Mouse (Mus musculus): Measurements from ENCODE around the gene Wfikkn1. TPM values are rescaled to one million over a fixed set of nuclear protein-coding genes. Genes with fewer than 3 reads are reported as not detected.

Wfikkn1 gene
- polyA plus RNA-seq, 1 experiment from 2014 or later: 0.83 TPM

DNA sequence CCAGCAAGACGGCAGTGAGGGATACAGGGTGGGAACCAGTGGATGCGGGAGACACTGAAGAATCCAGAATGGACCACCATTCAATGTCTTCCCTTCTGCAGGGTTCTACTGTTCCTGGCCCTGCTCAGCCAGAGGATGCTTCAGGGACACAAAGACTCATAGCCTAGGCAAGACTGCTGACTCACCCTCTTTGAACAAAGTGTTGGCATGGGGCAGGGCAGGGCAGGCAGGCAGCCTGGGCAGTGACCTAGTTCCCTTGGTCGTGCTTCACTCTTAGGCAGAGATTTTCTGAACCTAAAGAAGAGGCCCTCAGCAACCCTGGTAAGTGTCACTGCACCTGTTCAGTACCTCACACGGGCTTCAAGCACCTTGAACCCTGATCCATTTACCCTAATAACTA, 31.2 kb upstream of the Wfikkn1 start:
- 86% methylated on average over 4 of the region's 4 CpGs for WGBS
- no peak for ATAC-seq (ENCODE audit: insufficient number of reproducible peaks, low FRiP score, low TSS enrichment, low read depth)
- H3K9me3 ChIP-seq (replicated peaks): no peaks in the 10 kb centered on the region

DNA sequence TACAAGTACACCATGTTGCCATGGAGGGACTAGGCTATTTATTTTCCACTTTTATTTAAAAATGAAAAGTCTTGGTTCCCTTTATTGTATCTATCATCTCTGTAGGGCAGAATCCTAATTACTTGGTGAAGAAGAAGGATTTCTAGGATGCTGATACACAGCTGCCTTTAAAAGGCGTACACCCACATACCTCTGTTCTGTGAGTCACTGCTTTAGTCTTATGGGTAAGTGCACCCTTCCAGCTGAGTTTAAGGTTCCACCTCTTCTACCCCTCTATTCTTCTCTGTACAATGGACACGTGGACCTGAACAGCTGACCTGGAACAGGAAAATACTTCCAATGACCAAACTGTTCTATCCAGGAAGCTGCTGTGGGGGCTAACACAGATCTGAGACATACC, 27.0 kb upstream of the Wfikkn1 start:
- H3K9ac ChIP-seq: no peak overlapping the region
- no peaks in the 10 kb centered on the region for H3K9me3 ChIP-seq (replicated peaks)
- no peak for ATAC-seq (ENCODE audit: insufficient number of reproducible peaks, low FRiP score, low TSS enrichment, low read depth)
- WGBS: 84% methylated on average over 2 of the region's 2 CpGs
- H3K27ac ChIP-seq (replicated peaks): no peak overlapping the region
- no peaks in the 10 kb centered on the region for H3K4me1 ChIP-seq
- no peaks in the 10 kb centered on the region for H3K27me3 ChIP-seq
- H3K4me3 ChIP-seq (replicated peaks): no peak overlapping the region
- H3K4me2 ChIP-seq (replicated peaks): no peak overlapping the region
- peaks cover 5% of the 10 kb centered on the region; the same call in 1 of the 2 replicates for H3K36me3 ChIP-seq

More for the DNA sequence above, 31.2 kb upstream of the Wfikkn1 start:
- H3K4me1 ChIP-seq: no peaks in the 10 kb centered on the region
- no peak overlapping the region for H3K4me3 ChIP-seq (replicated peaks)
- no peaks in the 10 kb centered on the region for H3K27me3 ChIP-seq
- H3K27ac ChIP-seq (replicated peaks): no peak overlapping the region
- H3K4me2 ChIP-seq (replicated peaks): no peak overlapping the region
- peaks cover 3% of the 10 kb centered on the region; the same call in 1 of the 2 replicates for H3K36me3 ChIP-seq
- no peak overlapping the region for H3K9ac ChIP-seq

DNA sequence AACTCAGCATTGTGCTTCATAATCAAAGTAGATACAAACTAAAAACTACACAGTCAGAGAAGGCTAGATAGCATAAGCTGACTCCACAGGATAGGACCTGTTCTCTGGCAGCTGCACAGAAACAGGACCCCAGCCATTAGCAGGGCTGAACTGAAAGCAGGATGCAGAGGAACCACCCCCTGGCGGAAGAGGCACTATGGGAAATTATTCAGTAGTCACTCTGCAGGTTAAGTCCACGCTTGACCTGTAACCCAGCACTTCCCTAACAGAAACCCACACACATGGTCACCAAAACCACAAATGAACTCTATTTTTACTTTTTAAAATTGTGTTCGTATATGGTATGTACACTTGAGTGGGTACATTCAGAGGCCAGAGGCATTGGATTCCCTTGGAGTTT, 22.4 kb upstream of the Wfikkn1 start:
- ATAC-seq (ENCODE audit: insufficient number of reproducible peaks, low FRiP score, low TSS enrichment, low read depth): no peak
- Histone ChIP-seq H3K4me3 (replicated peaks) (no peak overlapping the region), H3K9ac (no peak overlapping the region), H3K36me3 (peaks cover 5% of the 10 kb centered on the region; the same call in 1 of the 2 replicates), H3K4me2 (replicated peaks) (no peak overlapping the region), H3K27ac (replicated peaks) (no peak overlapping the region), H3K27me3 (no peaks in the 10 kb centered on the region), H3K4me1 (no peaks in the 10 kb centered on the region), H3K9me3 (replicated peaks) (no peaks in the 10 kb centered on the region)
- 82% methylated on average over 3 of the region's 3 CpGs for WGBS

DNA sequence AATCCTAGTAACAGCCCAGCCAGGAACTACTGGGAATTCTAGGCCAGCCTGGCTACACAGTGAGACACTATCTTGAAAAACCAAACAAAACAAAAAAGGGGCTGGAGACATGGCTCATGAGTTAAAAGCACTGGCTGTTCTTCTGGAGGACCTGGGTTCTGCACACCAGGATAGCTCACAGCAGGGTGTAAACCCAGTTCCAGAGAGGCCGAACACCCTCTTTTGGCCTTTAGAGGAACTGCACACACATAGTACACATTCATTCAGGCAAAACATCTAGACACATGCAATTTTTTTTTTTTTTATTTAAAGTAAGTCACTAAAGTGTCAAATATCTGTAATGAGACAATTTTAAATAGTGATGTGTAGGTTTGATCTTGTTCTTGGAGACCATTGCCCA, 19.5 kb upstream of the Wfikkn1 start:
- H3K4me3 ChIP-seq (replicated peaks): no peak overlapping the region
- no peak overlapping the region for H3K4me2 ChIP-seq (replicated peaks)
- H3K9ac ChIP-seq: no peak overlapping the region
- H3K36me3 ChIP-seq: no peaks in the 10 kb centered on the region; the same call in 1 of the 2 replicates
- H3K27me3 ChIP-seq: no peaks in the 10 kb centered on the region
- WGBS: 97% methylated on average over 1 of the region's 1 CpGs
- no peaks in the 10 kb centered on the region for H3K9me3 ChIP-seq (replicated peaks)
- H3K27ac ChIP-seq (replicated peaks): no peak overlapping the region
- 0 out of 2 replicates have a peak, but pooled peaks cover 9% of the 10 kb centered on the region for H3K4me1 ChIP-seq
- no peak for ATAC-seq (ENCODE audit: insufficient number of reproducible peaks, low FRiP score, low TSS enrichment, low read depth)

DNA sequence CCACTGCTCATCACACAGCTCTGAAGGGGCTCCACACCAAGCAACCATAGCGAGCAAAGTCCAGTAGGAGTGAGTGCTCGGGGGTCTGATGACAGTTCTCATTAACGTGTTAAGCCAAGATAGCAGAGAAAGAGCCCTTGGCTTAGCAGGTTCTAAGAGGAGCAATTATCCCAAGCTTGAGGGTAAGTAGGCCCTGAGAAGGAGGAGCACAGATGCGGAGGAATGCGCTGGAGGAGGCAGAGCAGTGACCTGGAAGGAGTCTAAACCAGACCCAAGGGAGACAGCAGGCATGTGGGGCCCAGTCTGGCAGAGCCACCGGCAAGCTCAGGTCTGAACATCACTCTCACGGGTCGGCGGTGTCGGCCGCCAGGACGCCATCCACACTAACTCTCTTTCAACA, 15.2 kb upstream of the Wfikkn1 start:
- Histone ChIP-seq H3K36me3 (no peaks in the 10 kb centered on the region; the same call in 1 of the 2 replicates), H3K27ac (replicated peaks) (no peak overlapping the region), H3K4me2 (replicated peaks) (no peak overlapping the region), H3K9ac (no peak overlapping the region), H3K4me3 (replicated peaks) (no peak overlapping the region), H3K27me3 (no peaks in the 10 kb centered on the region), H3K4me1 (0 out of 2 replicates have a peak, but pooled peaks cover 12% of the 10 kb centered on the region), H3K9me3 (replicated peaks) (no peaks in the 10 kb centered on the region)
- 52% methylated on average over 12 of the region's 12 CpGs for WGBS
- ATAC-seq (ENCODE audit: insufficient number of reproducible peaks, low FRiP score, low TSS enrichment, low read depth): no peak

DNA sequence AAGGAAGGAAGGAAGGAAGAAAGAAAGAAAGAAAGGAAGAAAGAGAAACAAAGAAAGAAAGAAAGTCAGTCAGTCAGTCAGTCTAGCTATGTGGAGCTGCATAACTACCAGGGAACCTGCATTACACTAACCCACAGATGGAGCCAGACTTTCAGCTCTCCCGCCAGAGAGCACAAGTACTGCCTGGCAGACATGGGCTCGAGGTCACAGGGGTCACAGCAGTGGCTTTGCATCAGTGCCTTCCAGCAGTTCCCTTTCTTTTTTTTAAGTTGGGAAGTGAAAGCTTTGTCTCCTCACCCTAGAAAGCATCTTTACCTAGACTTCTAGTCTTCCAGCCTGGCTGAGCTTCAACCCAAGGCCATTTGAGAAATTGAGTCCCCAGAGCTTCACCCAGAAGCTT, 14.8 kb upstream of the Wfikkn1 start:
- Histone ChIP-seq H3K4me1 (0 out of 2 replicates have a peak, but pooled peaks cover 12% of the 10 kb centered on the region), H3K27me3 (no peaks in the 10 kb centered on the region), H3K4me3 (replicated peaks) (no peak overlapping the region), H3K27ac (replicated peaks) (no peak overlapping the region), H3K36me3 (peaks cover 3% of the 10 kb centered on the region), H3K4me2 (replicated peaks) (no peak overlapping the region), H3K9me3 (replicated peaks) (no peaks in the 10 kb centered on the region), H3K9ac (no peak overlapping the region)
- 25% methylated on average over 2 of the region's 2 CpGs for WGBS
- no peak for ATAC-seq (ENCODE audit: insufficient number of reproducible peaks, low FRiP score, low TSS enrichment, low read depth)

DNA sequence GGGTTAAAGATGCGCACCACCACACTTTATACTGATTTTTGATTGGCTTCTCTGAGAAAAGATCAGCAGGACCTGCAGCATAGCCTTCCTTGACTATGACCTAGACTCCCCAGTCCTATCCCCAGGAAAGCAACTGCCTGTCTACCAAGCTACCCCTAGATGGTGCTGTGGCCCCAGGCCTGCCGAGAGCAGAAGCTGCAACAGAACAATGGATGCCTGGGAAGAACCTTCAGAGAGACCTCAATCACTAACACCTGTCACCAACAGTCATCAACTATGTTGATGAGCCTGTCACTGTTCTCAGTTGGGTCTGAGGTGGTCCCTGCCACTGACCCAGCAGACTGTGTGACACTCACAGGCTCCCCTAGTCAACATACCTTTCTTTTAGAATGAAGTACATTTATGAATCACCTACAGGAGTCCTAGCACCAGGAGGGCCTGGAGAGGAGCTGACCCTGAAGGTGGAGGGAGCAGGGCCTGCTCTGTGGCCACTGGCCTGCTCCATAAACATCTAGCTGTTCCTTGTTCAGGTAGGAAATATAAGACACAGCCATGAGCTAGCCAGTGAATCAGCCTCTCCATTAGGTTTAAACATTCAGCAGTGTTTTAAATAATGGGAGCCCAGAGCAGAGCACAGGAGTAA, 13.4 kb upstream of the Wfikkn1 start:
- peak; percentile 76 for ATAC-seq (ENCODE audit: insufficient number of reproducible peaks, low FRiP score, low TSS enrichment, low read depth)
- Histone ChIP-seq H3K4me3 (replicated peaks) (no peak overlapping the region), H3K27me3 (no peaks in the 10 kb centered on the region), H3K27ac (replicated peaks) (no peak overlapping the region), H3K9me3 (replicated peaks) (no peaks in the 10 kb centered on the region), H3K9ac (no peak overlapping the region), H3K4me2 (replicated peaks) (no peak overlapping the region), H3K4me1 (0 out of 2 replicates have a peak, but pooled peaks cover 12% of the 10 kb centered on the region), H3K36me3 (peaks cover 16% of the 10 kb centered on the region)
- 26% methylated on average over 2 of the region's 2 CpGs for WGBS

DNA sequence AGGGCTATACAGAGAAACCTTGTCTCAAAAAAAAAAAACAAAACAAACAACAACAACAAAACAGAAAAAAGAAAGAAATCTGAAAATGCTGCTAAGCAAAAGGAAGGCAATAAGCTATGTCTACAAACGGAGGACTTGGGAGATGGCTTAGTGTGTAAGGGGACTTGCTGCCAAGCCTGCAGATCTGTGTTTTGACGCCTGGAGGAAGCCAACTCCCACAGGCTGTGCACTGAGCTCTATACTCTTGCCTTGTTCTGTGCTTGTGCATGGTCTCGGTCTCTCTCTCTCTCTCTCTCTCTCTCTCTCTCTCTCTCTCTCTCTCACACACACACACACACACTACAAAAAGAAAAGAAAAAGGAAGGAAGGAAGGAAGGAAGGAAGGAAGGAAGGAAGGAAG, 8.2 kb upstream of the Wfikkn1 start:
- 92% methylated on average over 3 of the region's 3 CpGs for WGBS
- Histone ChIP-seq H3K27ac (replicated peaks) (no peak overlapping the region), H3K9me3 (replicated peaks) (no peaks in the 10 kb centered on the region), H3K4me2 (replicated peaks) (no peak overlapping the region), H3K27me3 (no peaks in the 10 kb centered on the region), H3K9ac (no peak overlapping the region), H3K4me3 (replicated peaks) (no peak overlapping the region), H3K36me3 (peaks cover 52% of the 10 kb centered on the region), H3K4me1 (no peaks in the 10 kb centered on the region)
- ATAC-seq (ENCODE audit: insufficient number of reproducible peaks, low FRiP score, low TSS enrichment, low read depth): no peak

DNA sequence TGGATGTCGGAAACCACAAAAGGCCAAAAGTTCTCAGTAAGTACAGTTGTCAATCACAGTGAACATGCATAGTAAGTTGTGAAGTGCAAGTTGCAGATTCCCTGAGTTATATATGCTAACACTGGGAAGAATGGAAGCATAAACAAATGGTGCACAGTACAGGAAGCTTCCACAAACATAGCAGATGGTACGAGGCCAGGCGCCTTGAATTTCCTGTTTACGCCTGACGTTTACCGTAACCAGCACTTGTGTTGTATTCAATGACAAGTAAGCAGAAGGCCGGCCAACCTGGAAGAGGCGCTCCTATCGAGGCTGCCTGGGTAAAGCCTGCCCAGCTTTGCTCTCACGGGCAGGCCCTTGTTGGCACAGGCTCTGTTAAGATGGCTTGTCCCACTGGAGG, 6.8 kb upstream of the Wfikkn1 start:
- Histone ChIP-seq H3K9me3 (replicated peaks) (no peaks in the 10 kb centered on the region), H3K4me3 (replicated peaks) (no peak overlapping the region), H3K27ac (replicated peaks) (no peak overlapping the region), H3K27me3 (no peaks in the 10 kb centered on the region), H3K4me1 (no peaks in the 10 kb centered on the region), H3K9ac (no peak overlapping the region), H3K36me3 (peaks cover 66% of the 10 kb centered on the region), H3K4me2 (replicated peaks) (no peak overlapping the region)
- 82% methylated on average over 10 of the region's 10 CpGs for WGBS
- no peak for ATAC-seq (ENCODE audit: insufficient number of reproducible peaks, low FRiP score, low TSS enrichment, low read depth)

DNA sequence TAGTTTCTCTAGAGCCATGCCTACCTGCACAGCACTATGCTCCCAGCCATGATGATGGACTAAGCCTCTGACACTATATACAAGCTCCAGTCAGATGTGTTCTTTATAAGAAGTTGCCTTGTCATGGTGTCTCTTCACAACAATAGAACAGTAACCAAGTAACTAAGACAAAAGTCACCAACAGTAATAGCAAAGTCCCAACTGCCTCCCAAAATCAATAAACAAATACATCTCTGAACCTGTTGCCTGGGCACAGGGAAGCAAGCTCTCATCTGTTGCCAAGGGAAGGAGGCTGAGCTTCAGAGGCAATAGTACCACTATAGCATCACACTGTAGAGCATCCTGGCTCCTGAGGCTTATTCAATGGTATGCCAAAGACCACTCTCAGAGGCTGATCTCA, 6.1 kb upstream of the Wfikkn1 start:
- no peak overlapping the region for H3K9ac ChIP-seq
- H3K4me3 ChIP-seq (replicated peaks): no peak overlapping the region
- H3K9me3 ChIP-seq (replicated peaks): no peaks in the 10 kb centered on the region
- H3K27ac ChIP-seq (replicated peaks): no peak overlapping the region
- ATAC-seq (ENCODE audit: insufficient number of reproducible peaks, low FRiP score, low TSS enrichment, low read depth): no peak
- no peaks in the 10 kb centered on the region for H3K4me1 ChIP-seq
- H3K36me3 ChIP-seq: peaks cover 72% of the 10 kb centered on the region
- H3K27me3 ChIP-seq: no peaks in the 10 kb centered on the region
- H3K4me2 ChIP-seq (replicated peaks): no peak overlapping the region

DNA sequence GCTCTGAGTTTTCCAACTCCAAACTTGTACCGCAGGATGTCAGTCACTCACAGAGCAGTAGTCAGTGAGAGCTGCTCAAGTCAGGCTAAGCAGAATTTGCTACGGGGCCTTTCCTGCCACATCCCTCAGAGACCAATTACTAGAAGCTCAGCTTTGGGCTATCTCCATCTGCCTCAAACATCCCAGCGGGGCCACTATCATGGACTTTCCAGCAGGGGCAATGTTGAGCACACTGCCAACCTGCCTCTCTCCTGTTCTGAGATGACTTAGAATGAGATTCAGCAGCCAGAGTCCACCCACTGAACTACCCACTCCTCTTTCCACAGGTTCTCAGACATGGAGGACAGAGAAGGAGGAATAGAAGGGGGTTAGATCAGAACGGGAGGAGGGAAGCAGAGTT, 5.0 kb upstream of the Wfikkn1 start:
- H3K9me3 ChIP-seq (replicated peaks): no peaks in the 10 kb centered on the region
- no peak overlapping the region for H3K4me3 ChIP-seq (replicated peaks)
- peaks cover 71% of the 10 kb centered on the region for H3K36me3 ChIP-seq
- no peak overlapping the region for H3K27ac ChIP-seq (replicated peaks)
- ATAC-seq (ENCODE audit: insufficient number of reproducible peaks, low FRiP score, low TSS enrichment, low read depth): no peak
- no peaks in the 10 kb centered on the region for H3K27me3 ChIP-seq
- WGBS: 29% methylated on average over 4 of the region's 4 CpGs
- H3K4me1 ChIP-seq: peaks cover 8% of the 10 kb centered on the region; the same call in 1 of the 2 replicates
- no peak overlapping the region for H3K4me2 ChIP-seq (replicated peaks)
- no peak overlapping the region for H3K9ac ChIP-seq

DNA sequence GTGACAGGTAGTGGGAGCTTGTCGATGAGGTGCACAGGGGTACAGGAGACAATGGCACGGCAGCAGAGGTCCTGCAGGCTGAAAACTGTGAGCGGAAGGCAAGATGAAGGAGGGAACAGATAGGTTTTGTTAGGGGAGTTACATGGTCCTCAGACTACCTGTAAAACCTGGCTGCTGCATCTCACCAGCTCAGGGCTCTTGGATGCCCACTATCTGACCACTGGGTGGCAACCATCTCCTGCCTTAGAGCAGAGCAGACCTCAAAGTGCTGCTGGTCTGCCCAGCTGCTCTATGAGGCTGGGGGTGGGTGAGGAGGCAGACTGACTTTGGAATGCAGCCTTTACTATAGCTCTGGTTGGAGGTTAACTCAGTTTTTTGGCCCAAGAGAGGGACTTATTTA, 3.2 kb upstream of the Wfikkn1 start:
- H3K36me3 ChIP-seq: peaks cover 59% of the 10 kb centered on the region
- ATAC-seq (ENCODE audit: insufficient number of reproducible peaks, low FRiP score, low TSS enrichment, low read depth): no peak
- 88% methylated on average over 3 of the region's 3 CpGs for WGBS

More for the DNA sequence above, 3.2 kb upstream of the Wfikkn1 start:
- no peak overlapping the region for H3K4me2 ChIP-seq (replicated peaks)
- H3K4me1 ChIP-seq: peaks cover 13% of the 10 kb centered on the region
- H3K9ac ChIP-seq: no peak overlapping the region
- no peak overlapping the region for H3K4me3 ChIP-seq (replicated peaks)
- H3K27ac ChIP-seq (replicated peaks): no peak overlapping the region
- H3K27me3 ChIP-seq: no peaks in the 10 kb centered on the region
- no peaks in the 10 kb centered on the region for H3K9me3 ChIP-seq (replicated peaks)
